Mouse (Mus musculus) embryonic facial prominence, embryonic 11.5 days (tissue): ENCODE measurements around the gene Kcnk4. TPM values are rescaled to one million over a fixed set of nuclear protein-coding genes. Genes with fewer than 3 reads are reported as not detected.
"Not testable (repeated sequence)": the region's sequence is repeated elsewhere in the genome, so short reads cannot be mapped to it uniquely, and the experiment has no call there.

Source experiments
- ATAC-seq: fragments of 200-750 bp; cut with Nextera tagmentation; replicated peaks from 2 replicates; pipeline ENCODE4 v1.8.0; 2017; ENCODE audit warnings: low read depth; ENCODE audit not compliant: insufficient number of reproducible peaks, low FRiP score, low TSS enrichment
- DNase-seq: peaks from one replicate; pipeline ENCODE4 v3.0.0-alpha.2; 2015; ENCODE audit warnings: low spot score
- H3K27ac ChIP-seq: fragments of 300-500 bp; sonication (generic); replicated peaks from 2 replicates; pipeline ENCODE4 v1.5.1; 2014; ENCODE audit warnings: mild to moderate bottlenecking, low read depth, low read length, control low read depth
- H3K27me3 ChIP-seq: fragments of 300-500 bp; sonication (generic); 2 replicates; pipeline ENCODE4 v1.6.1; 2014; ENCODE audit warnings: mild to moderate bottlenecking, low read length, moderate library complexity, mixed read lengths; ENCODE audit not compliant: control insufficient read depth, insufficient read depth
- H3K36me3 ChIP-seq: fragments of 300-500 bp; sonication (generic); replicated peaks from 2 replicates; pipeline ENCODE4 v1.6.1; 2014; ENCODE audit warnings: low read depth, mild to moderate bottlenecking, low read length, moderate library complexity, mixed read lengths; ENCODE audit not compliant: control insufficient read depth, insufficient read depth
- H3K4me1 ChIP-seq: fragments of 300-500 bp; sonication (generic); 2 replicates; pipeline ENCODE4 v1.6.1; 2014; ENCODE audit warnings: low read length, mixed read lengths; ENCODE audit not compliant: control insufficient read depth, insufficient read depth
- H3K4me2 ChIP-seq: fragments of 300-500 bp; sonication (generic); 2 replicates; pipeline ENCODE4 v1.6.1; 2014; ENCODE audit warnings: low read depth, mild to moderate bottlenecking, control low read depth, low read length, moderate library complexity
- H3K4me3 ChIP-seq: fragments of 300-500 bp; sonication (generic); 2 replicates; pipeline ENCODE4 v1.5.1; 2014; ENCODE audit warnings: low read depth, low read length, control low read depth
- H3K9ac ChIP-seq: fragments of 300-500 bp; sonication (generic); replicated peaks from 2 replicates; pipeline ENCODE4 v1.6.1; 2014; ENCODE audit warnings: mild to moderate bottlenecking, control low read depth, low read length
- H3K9me3 ChIP-seq: fragments of 300-500 bp; sonication (generic); replicated peaks from 2 replicates; pipeline ENCODE4 v1.6.1; 2016; ENCODE audit warnings: mild to moderate bottlenecking, low read length, inconsistent platforms, mixed read lengths; ENCODE audit not compliant: control insufficient read depth
- WGBS: fragments of 180-500 bp; shearing (Covaris S2); extraction: QIAGEN DNeasy Blood & Tissue Kit; methylation state at CpG from one replicate; pipeline ENCODE4 v1.1.7; 2014; 5-methylcytosine and 5-hydroxymethylcytosine counted together
- polyA plus RNA-seq: library from polyadenylated mRNA; unstranded; fragments of >200 nt; fragmentation: Nextera tagmentation; extraction: Ambion mirVana; gene quantifications from 2 replicates; pipeline ENCODE4 v1.2.1, GENCODE M21; 2014

Gene Kcnk4
- polyA plus RNA-seq, 1 experiment from 2014 or later = 0.32 TPM

- WGBS = 82% methylated on average over 11 of the region's 11 CpGs
- ATAC-seq = no peak
- H3K4me1 ChIP-seq = peaks cover 5% of the 10 kb centered on the region
- no peak overlapping the region for H3K4me3 ChIP-seq
- peaks cover 15% of the 10 kb centered on the region for H3K36me3 ChIP-seq
- no peak overlapping the region for H3K27ac ChIP-seq
- no peak for DNase-seq
- H3K27me3 ChIP-seq = no peaks in the 10 kb centered on the region
- H3K4me2 ChIP-seq = no peak overlapping the region; the same call in 1 of the 2 replicates
- H3K9ac ChIP-seq = 0 out of 2 replicates have a peak overlapping the region, but pooled peaks have one; percentile 6
- no peaks in the 10 kb centered on the region for H3K9me3 ChIP-seq
These were observed 20.3 kb downstream of the Kcnk4 start for GRCm38 (mm10) chr19:6913991-6914390.

- 86% methylated on average over 6 of the region's 6 CpGs for WGBS
- H3K36me3 ChIP-seq = peaks cover 15% of the 10 kb centered on the region
- no peaks in the 10 kb centered on the region for H3K27me3 ChIP-seq
- ATAC-seq = no peak
- no peak overlapping the region for H3K9ac ChIP-seq
- no peak overlapping the region for H3K4me2 ChIP-seq
- no peak for DNase-seq
- no peaks in the 10 kb centered on the region for H3K9me3 ChIP-seq
- H3K4me3 ChIP-seq = no peak overlapping the region
- H3K4me1 ChIP-seq = peaks cover 5% of the 10 kb centered on the region
- no peak overlapping the region for H3K27ac ChIP-seq
These were observed 21.3 kb downstream of the Kcnk4 start for GRCm38 (mm10) chr19:6913036-6913435.

- H3K4me1 ChIP-seq = peaks cover 5% of the 10 kb centered on the region
- ATAC-seq (no peak), DNase-seq (no peak)
- no peak overlapping the region for H3K4me3 ChIP-seq
- H3K9ac ChIP-seq = no peak overlapping the region
- H3K27ac ChIP-seq = no peak overlapping the region
- H3K36me3 ChIP-seq = peaks cover 15% of the 10 kb centered on the region
- no peaks in the 10 kb centered on the region for H3K9me3 ChIP-seq
- H3K27me3 ChIP-seq = no peaks in the 10 kb centered on the region
- H3K4me2 ChIP-seq = no peak overlapping the region
- WGBS = 95% methylated on average over 15 of the region's 15 CpGs
These were observed 21.9 kb downstream of the Kcnk4 start for GRCm38 (mm10) chr19:6912205-6912970.

GRCm38 (mm10) chr19:6911101-6912074 lies 22.9 kb downstream of the Kcnk4 start:
- Histone ChIP-seq H3K4me3 (peak overlapping the region; percentile 14; the same call in 1 of the 2 replicates), H3K27me3 (no peaks in the 10 kb centered on the region), H3K36me3 (peaks cover 15% of the 10 kb centered on the region), H3K9me3 (no peaks in the 10 kb centered on the region), H3K4me2 (peak overlapping the region; percentile 48), H3K9ac (0 out of 2 replicates have a peak overlapping the region, but pooled peaks have one; percentile 28), H3K27ac (no peak overlapping the region), H3K4me1 (peaks cover 5% of the 10 kb centered on the region)
- ATAC-seq = no peak
- WGBS = 87% methylated on average over 19 of the region's 19 CpGs
- no peak for DNase-seq

GRCm38 (mm10) chr19:6910306-6910705 lies 24.0 kb downstream of the Kcnk4 start:
- not testable (repeated sequence) for H3K9me3 ChIP-seq, H3K4me1 ChIP-seq, H3K27me3 ChIP-seq
- WGBS = under 1% methylated on average over 30 of the region's 30 CpGs
- peak; percentile 69 for DNase-seq
- H3K36me3 ChIP-seq = peaks cover 15% of the 10 kb centered on the region
- ATAC-seq = peak; percentile 15; the same call in 1 of the 2 replicates
- H3K27ac ChIP-seq = peak overlapping the region; percentile 96
- peak overlapping the region; percentile 68 for H3K9ac ChIP-seq
- peak overlapping the region; percentile 82 for H3K4me2 ChIP-seq
- H3K4me3 ChIP-seq = peak overlapping the region; percentile 61

- WGBS = 0% methylated on average over 65 of the region's 65 CpGs
- Histone ChIP-seq H3K36me3 (peaks cover 15% of the 10 kb centered on the region), H3K27ac (peak within 1 kb of the TSS; percentile 96), H3K9me3 (no peaks in the 10 kb centered on the region), H3K9ac (peak within 1 kb of the TSS; percentile 68), H3K4me1 (peaks cover 5% of the 10 kb centered on the region), H3K4me3 (peak within 1 kb of the TSS; percentile 61), H3K4me2 (peak within 1 kb of the TSS; percentile 82), H3K27me3 (no peaks in the 10 kb centered on the region)
- DNase-seq = peak; percentile 98
- peak; percentile 86 for ATAC-seq
These were observed 24.6 kb downstream of the Kcnk4 start, which contains the start of the genes Trmt112 and Prdx5 for GRCm38 (mm10) chr19:6909507-6910289. Gene Trmt112 (plus strand): TSS chr19:6909698. Gene Prdx5 (minus strand): TSS chr19:6910106.

- no peak for ATAC-seq
- H3K4me3 ChIP-seq = peak overlapping the region; percentile 61
- WGBS = 7% methylated on average over 11 of the region's 11 CpGs
- no peak for DNase-seq
- H3K9me3 ChIP-seq = no peaks in the 10 kb centered on the region
- H3K27me3 ChIP-seq = no peaks in the 10 kb centered on the region
- H3K4me1 ChIP-seq = peaks cover 5% of the 10 kb centered on the region
- H3K4me2 ChIP-seq = peak overlapping the region; percentile 82
- peak overlapping the region; percentile 68 for H3K9ac ChIP-seq
- peak overlapping the region; percentile 96 for H3K27ac ChIP-seq
- peaks cover 15% of the 10 kb centered on the region for H3K36me3 ChIP-seq
These were observed 25.3 kb downstream of the Kcnk4 start for GRCm38 (mm10) chr19:6909021-6909420.
